Mouse (Mus musculus) limb, embryonic 14.5 days (tissue): ENCODE measurements around the gene Actbl2. TPM values are rescaled to one million over a fixed set of nuclear protein-coding genes. Genes with fewer than 3 reads are reported as not detected.

ENCODE experiments used
- ATAC-seq: fragments of 200-750 bp; cut with Nextera tagmentation; 2 replicates; pipeline ENCODE4 v1.8.0; 2017; ENCODE audit warnings: low read depth, moderate number of reproducible peaks, moderate TSS enrichment; ENCODE audit not compliant: low FRiP score
- DNase-seq: peaks from one replicate; pipeline ENCODE4 v3.0.0-alpha.2; 2015; ENCODE audit warnings: low spot score
- H3K27ac ChIP-seq: fragments of 300-500 bp; sonication (generic); replicated peaks from 2 replicates; pipeline ENCODE4 v1.5.1; 2014; ENCODE audit warnings: low read depth, mild to moderate bottlenecking, low read length, moderate library complexity, mixed read lengths
- H3K27me3 ChIP-seq: fragments of 300-500 bp; sonication (generic); 2 replicates; pipeline ENCODE4 v1.6.1; 2014; ENCODE audit warnings: low read length, mixed read lengths; ENCODE audit not compliant: control insufficient read depth, insufficient read depth
- H3K36me3 ChIP-seq: fragments of 300-500 bp; sonication (generic); 2 replicates; pipeline ENCODE4 v1.6.1; 2014; ENCODE audit warnings: mild to moderate bottlenecking, low read length, moderate library complexity, mixed read lengths; ENCODE audit not compliant: control insufficient read depth, insufficient read depth
- H3K4me1 ChIP-seq: fragments of 300-500 bp; sonication (generic); 2 replicates; pipeline ENCODE4 v1.6.1; 2014; ENCODE audit warnings: antibody characterized with exemption, low read length, mixed read lengths; ENCODE audit not compliant: control insufficient read depth, insufficient read depth
- H3K4me2 ChIP-seq: fragments of 300-500 bp; sonication (generic); replicated peaks from 2 replicates; pipeline ENCODE4 v1.6.1; 2014; ENCODE audit warnings: low read depth, mild to moderate bottlenecking, low read length, moderate library complexity; ENCODE audit not compliant: severe bottlenecking
- H3K4me3 ChIP-seq: fragments of 300-500 bp; sonication (generic); replicated peaks from 2 replicates; pipeline ENCODE4 v1.5.1; 2014; ENCODE audit warnings: low read length
- H3K9ac ChIP-seq: fragments of 300-500 bp; sonication (generic); 2 replicates; pipeline ENCODE4 v1.6.1; 2014; ENCODE audit warnings: mild to moderate bottlenecking, low read depth, low read length, moderate library complexity; ENCODE audit not compliant: severe bottlenecking
- H3K9me3 ChIP-seq: fragments of 300-500 bp; sonication (generic); 2 replicates; pipeline ENCODE4 v1.6.1; 2016; ENCODE audit warnings: low read length; ENCODE audit not compliant: control insufficient read depth
- POLR2A ChIP-seq: fragments of 200-500 bp; IDR thresholded peaks from 2 replicates; pipeline ENCODE4 v1.8.0; 2012; ENCODE audit warnings: inconsistent platforms, mild to moderate bottlenecking, moderate library complexity, borderline replicate concordance; ENCODE audit not compliant: insufficient read depth, insufficient read length; ENCODE audit errors: extremely low read depth
- WGBS: fragments of 180-500 bp; shearing (Covaris S2); extraction: QIAGEN DNeasy Blood & Tissue Kit; methylation state at CpG from one replicate; pipeline ENCODE4 v1.1.7; 2014; 5-methylcytosine and 5-hydroxymethylcytosine counted together
- polyA plus RNA-seq, 2 experiments: library from polyadenylated mRNA; depleted of rRNA in 1 of 2; stranded (reverse) in 1 of 2; unstranded in 1 of 2; fragments of >200 nt; fragmentation: Nextera tagmentation in 1 of 2; extraction: Ambion mirVana in 1 of 2; gene quantifications; 2 replicates each; pipeline versions ENCODE4 v1.2.1 to v1.2.3; 2012 to 2014

The Actbl2 gene
- polyA plus RNA-seq, 2 experiments, result 0.03 TPM; not detected in 1

GRCm38 (mm10) chr13:111237865-111238465 lies 16.8 kb upstream of the Actbl2 start:
- Histone ChIP-seq H3K9ac (no peak overlapping the region), H3K27me3 (no peaks in the 10 kb centered on the region), H3K9me3 (no peaks in the 10 kb centered on the region), H3K4me3 (no peak overlapping the region), H3K4me2 (no peak overlapping the region), H3K4me1 (no peaks in the 10 kb centered on the region; the same call in 1 of the 2 replicates), H3K27ac (no peak overlapping the region), H3K36me3 (no peaks in the 10 kb centered on the region)
- ATAC-seq (peak; percentile 60), DNase-seq (peak; percentile 85)
- 26% methylated on average over 3 of the region's 3 CpGs for WGBS
- TF ChIP-seq POLR2A, result no peak

GRCm38 (mm10) chr13:111251106-111251505 lies 3.7 kb upstream of the Actbl2 start:
- H3K36me3 ChIP-seq, result no peaks in the 10 kb centered on the region
- H3K4me1 ChIP-seq, result no peaks in the 10 kb centered on the region
- no peaks in the 10 kb centered on the region for H3K27me3 ChIP-seq
- DNase-seq (no peak), ATAC-seq (no peak)
- no peak for TF ChIP-seq POLR2A
- H3K9ac ChIP-seq, result no peak overlapping the region
- no peak overlapping the region for H3K27ac ChIP-seq
- WGBS, result 80% methylated on average over 5 of the region's 5 CpGs
- H3K4me3 ChIP-seq, result no peak overlapping the region
- H3K9me3 ChIP-seq, result no peaks in the 10 kb centered on the region
- no peak overlapping the region for H3K4me2 ChIP-seq

GRCm38 (mm10) chr13:111251795-111252194 lies 3.0 kb upstream of the Actbl2 start:
- 74% methylated on average over 5 of the region's 5 CpGs for WGBS
- Histone ChIP-seq H3K27ac (no peak overlapping the region), H3K4me1 (no peaks in the 10 kb centered on the region), H3K4me2 (no peak overlapping the region), H3K9me3 (no peaks in the 10 kb centered on the region), H3K27me3 (no peaks in the 10 kb centered on the region), H3K9ac (no peak overlapping the region), H3K4me3 (no peak overlapping the region), H3K36me3 (no peaks in the 10 kb centered on the region)
- ATAC-seq (no peak), DNase-seq (no peak)
- no peak for TF ChIP-seq POLR2A

DNA sequence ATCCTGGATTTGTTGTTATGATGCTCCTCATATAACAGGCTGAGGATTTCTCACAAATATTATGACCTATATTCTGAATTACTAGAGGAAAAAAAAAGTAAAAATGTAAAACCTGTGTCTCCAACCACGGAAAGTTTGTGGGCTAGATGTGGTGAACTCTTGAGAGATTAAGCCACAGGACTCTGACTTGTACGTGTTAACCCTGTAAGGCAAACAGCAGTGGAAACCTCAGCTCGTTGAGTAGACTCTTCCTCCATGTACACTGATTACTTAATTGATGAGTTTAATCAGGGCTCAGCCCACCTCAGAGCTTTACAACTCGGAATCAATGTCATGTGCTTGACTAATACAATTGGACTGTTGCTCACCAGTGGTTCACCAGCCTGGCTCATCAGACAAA lies 3.2 kb downstream of the Actbl2 start:
- 68% methylated on average over 4 of the region's 4 CpGs for WGBS
- Histone ChIP-seq H3K9me3 (no peaks in the 10 kb centered on the region), H3K9ac (no peak overlapping the region), H3K27me3 (no peaks in the 10 kb centered on the region), H3K4me3 (no peak overlapping the region), H3K36me3 (no peaks in the 10 kb centered on the region), H3K4me1 (peaks cover 4% of the 10 kb centered on the region; the same call in 1 of the 2 replicates), H3K4me2 (no peak overlapping the region), H3K27ac (no peak overlapping the region)
- DNase-seq, result no peak
- no peak for ATAC-seq
- TF ChIP-seq POLR2A, result no peak

DNA sequence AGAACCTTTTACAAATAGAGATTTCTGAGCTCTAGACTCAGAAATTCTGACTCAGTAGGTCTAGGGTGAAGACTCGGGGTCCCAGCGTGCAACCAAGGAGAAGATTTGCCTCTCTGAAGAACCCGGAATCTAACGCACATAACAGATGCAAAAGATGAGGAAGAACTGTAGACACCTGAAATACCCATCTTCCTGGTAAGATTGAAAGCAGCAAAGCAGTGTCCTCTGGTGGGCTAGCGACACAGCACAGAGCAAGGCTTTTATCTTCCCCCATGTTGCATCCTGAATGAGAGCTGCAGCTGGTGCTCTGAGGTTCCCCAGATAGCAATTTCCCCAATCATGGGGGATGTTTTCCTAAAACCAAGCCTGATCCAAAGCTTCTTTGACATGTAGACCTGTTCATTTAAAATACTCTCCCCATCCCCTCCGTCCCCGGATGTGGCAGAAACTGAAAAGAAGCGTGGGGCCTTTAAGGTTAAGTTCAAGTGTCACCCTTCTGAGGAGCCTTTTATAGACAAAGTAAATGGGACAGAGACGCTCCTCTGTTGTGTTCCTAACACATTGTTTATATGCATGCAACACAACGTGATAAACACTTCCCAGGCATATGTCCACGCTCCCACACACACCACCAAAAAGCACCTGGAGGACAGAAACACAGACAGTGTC lies 3.7 kb downstream of the Actbl2 start:
- DNase-seq, result no peak
- H3K9me3 ChIP-seq, result no peaks in the 10 kb centered on the region
- H3K27ac ChIP-seq, result no peak overlapping the region
- H3K27me3 ChIP-seq, result no peaks in the 10 kb centered on the region
- no peak overlapping the region for H3K4me2 ChIP-seq
- no peak for TF ChIP-seq POLR2A
- H3K4me3 ChIP-seq, result no peak overlapping the region
- H3K9ac ChIP-seq, result no peak overlapping the region
- 77% methylated on average over 11 of the region's 11 CpGs for WGBS
- H3K36me3 ChIP-seq, result no peaks in the 10 kb centered on the region
- H3K4me1 ChIP-seq, result peaks cover 4% of the 10 kb centered on the region; the same call in 1 of the 2 replicates
- no peak for ATAC-seq
